Mouse (Mus musculus): ENCODE results near the gene C8a. TPM values are rescaled to one million over a fixed set of nuclear protein-coding genes. Genes with fewer than 3 reads are reported as not detected.

Gene C8a
- not detected in 2 replicates for total RNA-seq (2014; rRNA removed)
- polyA plus RNA-seq (2015; fragmentation: Nextera tagmentation; extraction: Ambion mirVana) = 0.04 and 0.06 TPM in 2 replicates

- H3K4me1 ChIP-seq (ENCODE audit: insufficient read depth, low read length) = no peaks in the 10 kb centered on the region
- no peaks in the 10 kb centered on the region for H3K9me3 ChIP-seq (ENCODE audit: low read length)
- no peak for TF ChIP-seq CTCF (IDR thresholded peaks at IDR 0.05)
- no peak for ATAC-seq (ENCODE audit: low FRiP score)
- DNase-seq (ENCODE audit: low spot score) = no peak
- no peaks in the 10 kb centered on the region for H3K27me3 ChIP-seq (ENCODE audit: insufficient read depth, low read length)
- H3K27ac ChIP-seq (ENCODE audit: low read depth, low read length) = no peak within 1 kb of the TSS
- H3K36me3 ChIP-seq (ENCODE audit: insufficient read depth, low read length) = no peaks in the 10 kb centered on the region
- H3K4me2 ChIP-seq (ENCODE audit: low read depth, low read length, poor library complexity, severe bottlenecking) = no peak within 1 kb of the TSS
- H3K4me3 ChIP-seq (ENCODE audit: low read depth, low read length) = no peak within 1 kb of the TSS
- 85% methylated on average over 3 of the region's 3 CpGs for WGBS
- no peak within 1 kb of the TSS for H3K9ac ChIP-seq (replicated peaks; ENCODE audit: low read length, poor library complexity, severe bottlenecking)
Observed at GRCm38 (mm10) chr4:104876323-104876722, at the start of gene C8a. TSS of gene C8a (minus strand) at chr4:104876398.

GRCm38 (mm10) chr4:104925383-104925782 lies 49.2 kb upstream of the C8a start:
- Histone ChIP-seq H3K27me3 (ENCODE audit: insufficient read depth, low read length) (no peaks in the 10 kb centered on the region), H3K9ac (replicated peaks; ENCODE audit: low read length, poor library complexity, severe bottlenecking) (no peak overlapping the region), H3K27ac (ENCODE audit: low read depth, low read length) (no peak overlapping the region), H3K9me3 (ENCODE audit: low read length) (no peaks in the 10 kb centered on the region), H3K4me2 (ENCODE audit: low read depth, low read length, poor library complexity, severe bottlenecking) (no peak overlapping the region), H3K4me3 (ENCODE audit: low read depth, low read length) (no peak overlapping the region), H3K36me3 (ENCODE audit: insufficient read depth, low read length) (no peaks in the 10 kb centered on the region), H3K4me1 (ENCODE audit: insufficient read depth, low read length) (no peaks in the 10 kb centered on the region)
- ATAC-seq (ENCODE audit: low FRiP score) (no peak), DNase-seq (ENCODE audit: low spot score) (no peak)
- TF ChIP-seq CTCF (IDR thresholded peaks at IDR 0.05) = no peak
- WGBS = 87% methylated on average over 5 of the region's 5 CpGs

- DNase-seq (ENCODE audit: low spot score) = no peak
- no peak for ATAC-seq (ENCODE audit: low FRiP score)
- no peak overlapping the region for H3K4me3 ChIP-seq (ENCODE audit: low read depth, low read length)
- no peaks in the 10 kb centered on the region for H3K9me3 ChIP-seq (ENCODE audit: low read length)
- no peaks in the 10 kb centered on the region for H3K36me3 ChIP-seq (ENCODE audit: insufficient read depth, low read length)
- no peak overlapping the region for H3K9ac ChIP-seq (replicated peaks; ENCODE audit: low read length, poor library complexity, severe bottlenecking)
- no peaks in the 10 kb centered on the region for H3K27me3 ChIP-seq (ENCODE audit: insufficient read depth, low read length)
- 88% methylated on average over 6 of the region's 6 CpGs for WGBS
- no peak for TF ChIP-seq CTCF (IDR thresholded peaks at IDR 0.05)
- no peak overlapping the region for H3K27ac ChIP-seq (ENCODE audit: low read depth, low read length)
- no peak overlapping the region for H3K4me2 ChIP-seq (ENCODE audit: low read depth, low read length, poor library complexity, severe bottlenecking)
- H3K4me1 ChIP-seq (ENCODE audit: insufficient read depth, low read length) = no peaks in the 10 kb centered on the region
Observed at GRCm38 (mm10) chr4:104918017-104918416, 41.8 kb upstream of the C8a start.

GRCm38 (mm10) chr4:104914711-104915247 lies 38.6 kb upstream of the C8a start:
- Histone ChIP-seq H3K27ac (ENCODE audit: low read depth, low read length) (no peak overlapping the region), H3K27me3 (ENCODE audit: insufficient read depth, low read length) (no peaks in the 10 kb centered on the region), H3K36me3 (ENCODE audit: insufficient read depth, low read length) (no peaks in the 10 kb centered on the region), H3K9ac (replicated peaks; ENCODE audit: low read length, poor library complexity, severe bottlenecking) (no peak overlapping the region), H3K4me2 (ENCODE audit: low read depth, low read length, poor library complexity, severe bottlenecking) (no peak overlapping the region), H3K4me3 (ENCODE audit: low read depth, low read length) (no peak overlapping the region), H3K9me3 (ENCODE audit: low read length) (no peaks in the 10 kb centered on the region), H3K4me1 (ENCODE audit: insufficient read depth, low read length) (no peaks in the 10 kb centered on the region)
- ATAC-seq (ENCODE audit: low FRiP score) (no peak), DNase-seq (ENCODE audit: low spot score) (no peak)
- 57% methylated on average over 6 of the region's 6 CpGs for WGBS
- TF ChIP-seq CTCF (IDR thresholded peaks at IDR 0.05) = no peak

GRCm38 (mm10) chr4:104913291-104914129 lies 37.3 kb upstream of the C8a start, which contains the start of gene Fyb2:
TSS of gene Fyb2 (plus strand) at chr4:104913456.
- 23% methylated on average over 23 of the region's 23 CpGs for WGBS
- TF ChIP-seq CTCF (IDR thresholded peaks at IDR 0.05) = no peak
- DNase-seq (ENCODE audit: low spot score) (no peak), ATAC-seq (ENCODE audit: low FRiP score) (no peak)
- H3K27ac ChIP-seq (ENCODE audit: low read depth, low read length) = no peak within 1 kb of the TSS
- peak within 1 kb of the TSS; percentile 29; the same call in 1 of the 2 replicates for H3K4me2 ChIP-seq (ENCODE audit: low read depth, low read length, poor library complexity, severe bottlenecking)
- no peaks in the 10 kb centered on the region for H3K9me3 ChIP-seq (ENCODE audit: low read length)
- no peaks in the 10 kb centered on the region for H3K4me1 ChIP-seq (ENCODE audit: insufficient read depth, low read length)
- H3K36me3 ChIP-seq (ENCODE audit: insufficient read depth, low read length) = no peaks in the 10 kb centered on the region
- no peak within 1 kb of the TSS for H3K9ac ChIP-seq (replicated peaks; ENCODE audit: low read length, poor library complexity, severe bottlenecking)
- no peaks in the 10 kb centered on the region for H3K27me3 ChIP-seq (ENCODE audit: insufficient read depth, low read length)
- H3K4me3 ChIP-seq (ENCODE audit: low read depth, low read length) = 0 out of 2 replicates have a peak within 1 kb of the TSS, but pooled peaks have one; percentile 1

- ATAC-seq (ENCODE audit: low FRiP score) = no peak
- Histone ChIP-seq H3K4me2 (ENCODE audit: low read depth, low read length, poor library complexity, severe bottlenecking) (no peak overlapping the region), H3K9ac (replicated peaks; ENCODE audit: low read length, poor library complexity, severe bottlenecking) (no peak overlapping the region), H3K27me3 (ENCODE audit: insufficient read depth, low read length) (no peaks in the 10 kb centered on the region), H3K36me3 (ENCODE audit: insufficient read depth, low read length) (no peaks in the 10 kb centered on the region), H3K4me3 (ENCODE audit: low read depth, low read length) (no peak overlapping the region), H3K9me3 (ENCODE audit: low read length) (no peaks in the 10 kb centered on the region), H3K27ac (ENCODE audit: low read depth, low read length) (no peak overlapping the region), H3K4me1 (ENCODE audit: insufficient read depth, low read length) (no peaks in the 10 kb centered on the region)
- TF ChIP-seq CTCF (IDR thresholded peaks at IDR 0.05) = peak; percentile 77
- WGBS = 46% methylated on average over 7 of the region's 7 CpGs
- peak; percentile 54 for DNase-seq (ENCODE audit: low spot score)
Observed at GRCm38 (mm10) chr4:104911685-104912084, 35.5 kb upstream of the C8a start.

Measured in midbrain, postnatal 0 days (tissue).